Mouse (Mus musculus) stomach, postnatal 0 days (tissue): Measurements from ENCODE around the gene Cdc42se1.
A peak's percentile ranks its signal among the peaks of the same experiment; 100 is the strongest.

Experiments
- CTCF ChIP-seq: IDR thresholded peaks from 2 replicates; pipeline ENCODE4 v1.5.1; 2016; ENCODE audit warnings: antibody characterized with exemption, low read depth, mild to moderate bottlenecking, moderate library complexity
- EP300 ChIP-seq: optimal IDR thresholded peaks from 2 replicates; pipeline ENCODE3; 2016; ENCODE audit warnings: antibody characterized with exemption

DNA sequence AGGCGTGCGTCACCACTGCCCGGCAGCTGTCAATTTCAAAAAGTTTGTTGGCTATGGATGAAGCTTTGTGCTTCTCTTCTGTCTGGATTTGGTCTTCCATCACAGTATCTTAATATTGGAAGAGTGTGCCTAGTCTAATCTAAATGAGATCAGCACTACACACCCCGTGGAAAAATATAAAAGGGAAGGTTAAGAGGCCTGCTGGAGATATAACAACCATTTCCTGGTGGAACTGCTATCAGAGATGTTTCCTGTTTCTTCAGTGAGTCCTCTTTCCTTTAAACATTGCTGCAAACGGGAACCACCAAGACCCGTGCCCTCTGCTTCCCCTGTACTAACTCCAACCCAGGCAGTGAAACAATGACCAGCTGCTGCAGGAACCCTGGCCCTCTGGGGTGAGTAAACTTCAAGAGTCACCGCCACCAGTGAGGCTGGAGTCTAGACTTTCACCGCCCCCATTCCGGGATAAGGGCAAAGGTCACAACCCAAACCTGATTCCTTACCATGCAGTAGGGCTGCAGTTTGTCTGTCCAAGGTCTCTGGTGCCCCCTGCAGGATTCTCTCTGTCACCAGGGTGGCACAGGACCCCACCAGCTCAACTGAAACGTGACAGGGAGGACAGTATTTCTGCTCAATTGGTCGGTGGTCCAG, 34.7 kb downstream of the Cdc42se1 start:
- TF ChIP-seq CTCF (peak; percentile 84), EP300 (no peak)
